ENCODE assay signal across 27 mouse cellular contexts in the genomic region with DNA sequence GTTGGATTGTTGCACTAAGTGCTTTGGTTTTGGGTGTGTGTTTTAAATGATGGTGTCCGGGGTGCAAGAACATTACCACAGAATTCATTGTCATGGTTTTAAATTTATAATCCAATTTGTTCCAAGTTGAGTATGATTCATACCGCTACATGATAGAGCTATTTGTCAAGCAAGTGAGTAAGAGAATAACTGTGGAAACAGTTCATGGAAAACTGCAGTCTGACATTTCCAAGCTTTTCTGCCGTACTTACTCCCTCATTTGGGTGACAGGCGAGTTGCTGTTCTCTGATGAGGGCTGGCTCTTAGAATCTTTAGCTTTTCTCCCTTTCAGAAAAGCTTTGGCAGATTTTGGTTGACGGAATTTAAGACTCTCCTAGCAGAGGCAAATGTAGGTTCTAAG.
DNase-seq lines count a peak whose midpoint lies in the region; ATAC-seq and TF ChIP-seq lines count a peak whose summit lies in the region.
"Had no signal": no experiment of that assay in that cellular context is flagged by ENCODE, and none has a peak within 500 bp of the region (broad histone marks: within the 10 kb centered on the region; RNA-seq: fewer than 3 reads in every experiment).

No protein-coding gene starts in this region.

- no peaks in the 10 kb centered on the region for H3K4me1 ChIP-seq in forebrain, postnatal 0 days (ENCODE audit: insufficient read depth)
- H3K4me1 ChIP-seq in forebrain, embryonic 16.5 days (replicated peaks; ENCODE audit: control insufficient read depth, insufficient read depth, low read length) = no peaks in the 10 kb centered on the region
- H3K4me1 ChIP-seq in midbrain, postnatal 0 days (ENCODE audit: insufficient read depth, low read length) = no peaks in the 10 kb centered on the region
- no peaks in the 10 kb centered on the region for H3K4me1 ChIP-seq in midbrain, embryonic 16.5 days (ENCODE audit: control insufficient read depth, insufficient read depth, low read length)
- H3K4me1 ChIP-seq: forebrain, embryonic 12.5 days; hindbrain, embryonic 10.5 days; hindbrain, embryonic 15.5 days; limb, embryonic 13.5 days; lung, embryonic 15.5 days; midbrain, embryonic 10.5 days; midbrain, embryonic 15.5 days; stomach, embryonic 15.5 days had no signal

- H3K4me2 ChIP-seq in forebrain, postnatal 0 days (ENCODE audit: low read depth) = no peak overlapping the region
- no peak overlapping the region for H3K4me2 ChIP-seq in forebrain, embryonic 16.5 days (ENCODE audit: low read length)
- H3K4me2 ChIP-seq in midbrain, postnatal 0 days (ENCODE audit: low read depth, low read length, poor library complexity, severe bottlenecking) = no peak overlapping the region
- no peak overlapping the region for H3K4me2 ChIP-seq in midbrain, embryonic 16.5 days (ENCODE audit: low read length)
- H3K4me2 ChIP-seq: forebrain, embryonic 12.5 days; heart, embryonic 13.5 days; hindbrain, embryonic 15.5 days; limb, embryonic 13.5 days; liver, embryonic 11.5 days; lung, embryonic 15.5 days; midbrain, embryonic 15.5 days; neural tube, embryonic 13.5 days; stomach, embryonic 15.5 days had no signal

- ATAC-seq in forebrain, postnatal 0 days = peak; percentile 38; the same call in 1 of the 2 replicates
- no peak for ATAC-seq in forebrain, embryonic 16.5 days
- no peak for ATAC-seq in midbrain, postnatal 0 days (ENCODE audit: low FRiP score)
- ATAC-seq in midbrain, embryonic 16.5 days = no peak
- ATAC-seq: inflammation-experienced regulatory T-cells, adult 6 months; midbrain, embryonic 15.5 days had no signal

- H3K4me3 ChIP-seq in forebrain, postnatal 0 days (ENCODE audit: low read depth, low read length) = no peak overlapping the region
- no peak overlapping the region for H3K4me3 ChIP-seq in forebrain, embryonic 16.5 days (replicated peaks; ENCODE audit: low read length)
- H3K4me3 ChIP-seq in midbrain, postnatal 0 days (ENCODE audit: low read depth, low read length) = no peak overlapping the region
- H3K4me3 ChIP-seq in midbrain, embryonic 16.5 days (ENCODE audit: low read depth, low read length) = no peak overlapping the region
- H3K4me3 ChIP-seq: forebrain, embryonic 12.5 days; heart, embryonic 13.5 days; hindbrain, embryonic 10.5 days; hindbrain, embryonic 15.5 days; left cerebral cortex, adult 2 months; limb, embryonic 13.5 days; lung, embryonic 15.5 days; midbrain, embryonic 10.5 days; midbrain, embryonic 15.5 days; neural tube, embryonic 13.5 days; stomach, embryonic 15.5 days had no signal

- peak; percentile 25 for DNase-seq in forebrain, postnatal 0 days
- no peak for DNase-seq in midbrain, postnatal 0 days (ENCODE audit: low spot score)
- peak; percentile 19 for DNase-seq in adipocyte (ENCODE audit: low spot score)
- no peak for DNase-seq in retina, postnatal 1 day
- DNase-seq in thymus, postnatal 25 days = no peak
- DNase-seq: adrenal gland, postnatal 25 days; cerebellum, adult 18-20 months; cerebellum, postnatal 10 days; heart, postnatal 14 days; kidney, adult 18-20 months; right cerebral cortex, postnatal 25 days; thymus, postnatal 14 days had no signal

- H3K9me3 ChIP-seq in forebrain, postnatal 0 days (ENCODE audit: low read length) = no peaks in the 10 kb centered on the region
- no peaks in the 10 kb centered on the region for H3K9me3 ChIP-seq in forebrain, embryonic 16.5 days (ENCODE audit: control insufficient read depth, low read length)
- H3K9me3 ChIP-seq in midbrain, postnatal 0 days (ENCODE audit: low read length) = no peaks in the 10 kb centered on the region
- no peaks in the 10 kb centered on the region for H3K9me3 ChIP-seq in midbrain, embryonic 16.5 days (replicated peaks; ENCODE audit: control insufficient read depth, low read length, poor library complexity, severe bottlenecking)
- H3K9me3 ChIP-seq: forebrain, embryonic 12.5 days; heart, embryonic 13.5 days; hindbrain, embryonic 10.5 days; hindbrain, embryonic 15.5 days; limb, embryonic 13.5 days; lung, embryonic 15.5 days; midbrain, embryonic 10.5 days; midbrain, embryonic 15.5 days; neural tube, embryonic 13.5 days; stomach, embryonic 15.5 days had no signal

- no peak for TF ChIP-seq CTCF in forebrain, postnatal 0 days (IDR thresholded peaks at IDR 0.05; ENCODE audit: low read depth)
- no peak for TF ChIP-seq CTCF in midbrain, postnatal 0 days (IDR thresholded peaks at IDR 0.05)

- 75% methylated on average over 5 of the region's 5 CpGs for WGBS in forebrain, postnatal 0 days
- 79% methylated on average over 5 of the region's 5 CpGs for WGBS in forebrain, embryonic 16.5 days
- 69% methylated on average over 5 of the region's 5 CpGs for WGBS in midbrain, postnatal 0 days
- WGBS in midbrain, embryonic 16.5 days = 78% methylated on average over 5 of the region's 5 CpGs

- no peaks in the 10 kb centered on the region for H3K27me3 ChIP-seq in forebrain, postnatal 0 days (ENCODE audit: insufficient read depth, low read length)
- H3K27me3 ChIP-seq in forebrain, embryonic 16.5 days (replicated peaks; ENCODE audit: control insufficient read depth, insufficient read depth, low read length) = no peaks in the 10 kb centered on the region
- no peaks in the 10 kb centered on the region for H3K27me3 ChIP-seq in midbrain, postnatal 0 days (ENCODE audit: insufficient read depth, low read length)
- no peaks in the 10 kb centered on the region for H3K27me3 ChIP-seq in midbrain, embryonic 16.5 days (ENCODE audit: control insufficient read depth, insufficient read depth, low read depth, low read length)
- H3K27me3 ChIP-seq: forebrain, embryonic 12.5 days; heart, embryonic 13.5 days; hindbrain, embryonic 15.5 days; limb, embryonic 13.5 days; lung, embryonic 15.5 days; midbrain, embryonic 15.5 days; neural tube, embryonic 13.5 days; stomach, embryonic 15.5 days had no signal

- H3K9ac ChIP-seq in forebrain, postnatal 0 days = no peak overlapping the region
- no peak overlapping the region for H3K9ac ChIP-seq in forebrain, embryonic 16.5 days (replicated peaks; ENCODE audit: low read depth, low read length)
- H3K9ac ChIP-seq in midbrain, postnatal 0 days (replicated peaks; ENCODE audit: low read length, poor library complexity, severe bottlenecking) = no peak overlapping the region
- no peak overlapping the region for H3K9ac ChIP-seq in midbrain, embryonic 16.5 days (ENCODE audit: low read depth, low read length)
- H3K9ac ChIP-seq: forebrain, embryonic 12.5 days; heart, embryonic 13.5 days; hindbrain, embryonic 15.5 days; limb, embryonic 13.5 days; lung, embryonic 15.5 days; midbrain, embryonic 15.5 days; neural tube, embryonic 13.5 days; stomach, embryonic 15.5 days had no signal

- no peak overlapping the region for H3K27ac ChIP-seq in forebrain, postnatal 0 days (ENCODE audit: low read depth, low read length)
- no peak overlapping the region for H3K27ac ChIP-seq in forebrain, embryonic 16.5 days (ENCODE audit: low read length)
- H3K27ac ChIP-seq in midbrain, postnatal 0 days (ENCODE audit: low read depth, low read length) = 0 out of 2 replicates have a peak overlapping the region, but pooled peaks have one; percentile 3
- H3K27ac ChIP-seq in midbrain, embryonic 16.5 days (ENCODE audit: low read length) = no peak overlapping the region
- H3K27ac ChIP-seq: forebrain, embryonic 12.5 days; heart, embryonic 13.5 days; hindbrain, embryonic 10.5 days; hindbrain, embryonic 15.5 days; left cerebral cortex, adult 2 months; limb, embryonic 13.5 days; lung, embryonic 15.5 days; midbrain, embryonic 10.5 days; midbrain, embryonic 15.5 days; neural tube, embryonic 13.5 days; stomach, embryonic 15.5 days had no signal

- no peaks in the 10 kb centered on the region for H3K36me3 ChIP-seq in forebrain, postnatal 0 days (ENCODE audit: insufficient read depth)
- H3K36me3 ChIP-seq in forebrain, embryonic 16.5 days (ENCODE audit: control insufficient read depth, insufficient read depth) = no peaks in the 10 kb centered on the region
- H3K36me3 ChIP-seq in midbrain, postnatal 0 days (ENCODE audit: insufficient read depth, low read length) = no peaks in the 10 kb centered on the region
- no peaks in the 10 kb centered on the region for H3K36me3 ChIP-seq in midbrain, embryonic 16.5 days (ENCODE audit: control insufficient read depth, insufficient read depth, low read length)
- H3K36me3 ChIP-seq: lung, embryonic 15.5 days; midbrain, embryonic 15.5 days; stomach, embryonic 15.5 days had no signal

Comparison
In these comparisons a context has a peak if more than half of its experiments do, and no peak if none do; other contexts are left out.
1. DNase-seq: peak in forebrain, postnatal 0 days (single experiment) and adipocyte (single experiment); none in midbrain, postnatal 0 days (single experiment), retina, postnatal 1 day (single experiment) and thymus, postnatal 25 days (single experiment).